Mouse (Mus musculus) left cerebral cortex, adult 11 months (tissue): ENCODE data around the gene Bpifc.

Experiments used
- DNase-seq: peaks from one replicate; pipeline ENCODE4 v3.0.0; 2022; ENCODE audit warnings: low spot score

The Bpifc gene

GRCm38 (mm10) chr10:86011172-86011571, 523 bp downstream of the Bpifc start:
- DNase-seq: no peak

- no peak for DNase-seq
Observed at GRCm38 (mm10) chr10:86010636-86011035, 1.1 kb downstream of the Bpifc start.

GRCm38 (mm10) chr10:86009688-86010087, 2.0 kb downstream of the Bpifc start:
- DNase-seq: no peak

- no peak for DNase-seq
Observed at GRCm38 (mm10) chr10:86006455-86006854, 5.2 kb downstream of the Bpifc start.

- DNase-seq: no peak
Observed at GRCm38 (mm10) chr10:86000447-86000846, 11.2 kb downstream of the Bpifc start.

- no peak for DNase-seq
Observed at GRCm38 (mm10) chr10:85994543-85995104, 17.1 kb downstream of the Bpifc start.

GRCm38 (mm10) chr10:85993836-85994235, 17.9 kb downstream of the Bpifc start:
- no peak for DNase-seq

- DNase-seq: no peak
Observed at GRCm38 (mm10) chr10:85992412-85992811, 19.3 kb downstream of the Bpifc start.

- no peak for DNase-seq
Observed at GRCm38 (mm10) chr10:85989412-85990115, 22.1 kb downstream of the Bpifc start.

- DNase-seq: peak; percentile 30
Observed at GRCm38 (mm10) chr10:85972915-85973314, 38.8 kb downstream of the Bpifc start.

- no peak for DNase-seq
Observed at GRCm38 (mm10) chr10:85971826-85972225, 39.9 kb downstream of the Bpifc start.

- DNase-seq: no peak
Observed at GRCm38 (mm10) chr10:85969894-85970620, 41.6 kb downstream of the Bpifc start.

GRCm38 (mm10) chr10:85968731-85969130, 43.0 kb downstream of the Bpifc start:
- no peak for DNase-seq

- peak; percentile 66 for DNase-seq
Observed at GRCm38 (mm10) chr10:85968157-85968634, 43.5 kb downstream of the Bpifc start.

GRCm38 (mm10) chr10:85967411-85968156, 44.1 kb downstream of the Bpifc start:
- DNase-seq: no peak

- no peak for DNase-seq
Observed at GRCm38 (mm10) chr10:85966476-85966875, 45.2 kb downstream of the Bpifc start.

GRCm38 (mm10) chr10:85964316-85964715, 47.4 kb downstream of the Bpifc start:
- no peak for DNase-seq

- DNase-seq: no peak
Observed at GRCm38 (mm10) chr10:85962897-85963296, 48.8 kb downstream of the Bpifc start.

- DNase-seq: peak; percentile 86
Observed at GRCm38 (mm10) chr10:85957464-85957950, 54.2 kb downstream of the Bpifc start, which contains the start of gene Rtcb. Gene Rtcb, minus strand, starts transcription at chr10:85957823.

- DNase-seq: no peak
Observed at GRCm38 (mm10) chr10:85956871-85957419, 54.8 kb downstream of the Bpifc start.

- DNase-seq: no peak
Observed at GRCm38 (mm10) chr10:85954429-85954828, 57.3 kb downstream of the Bpifc start.

- DNase-seq: no peak
Observed at GRCm38 (mm10) chr10:85953401-85953800, 58.3 kb downstream of the Bpifc start.
